Mouse (Mus musculus): Measurements from ENCODE around the gene Sumf1. TPM values are rescaled to one million over a fixed set of nuclear protein-coding genes. Genes with fewer than 3 reads are reported as not detected.

Gene Sumf1
- polyA plus RNA-seq, 1 experiment: 19.1 TPM

DNA sequence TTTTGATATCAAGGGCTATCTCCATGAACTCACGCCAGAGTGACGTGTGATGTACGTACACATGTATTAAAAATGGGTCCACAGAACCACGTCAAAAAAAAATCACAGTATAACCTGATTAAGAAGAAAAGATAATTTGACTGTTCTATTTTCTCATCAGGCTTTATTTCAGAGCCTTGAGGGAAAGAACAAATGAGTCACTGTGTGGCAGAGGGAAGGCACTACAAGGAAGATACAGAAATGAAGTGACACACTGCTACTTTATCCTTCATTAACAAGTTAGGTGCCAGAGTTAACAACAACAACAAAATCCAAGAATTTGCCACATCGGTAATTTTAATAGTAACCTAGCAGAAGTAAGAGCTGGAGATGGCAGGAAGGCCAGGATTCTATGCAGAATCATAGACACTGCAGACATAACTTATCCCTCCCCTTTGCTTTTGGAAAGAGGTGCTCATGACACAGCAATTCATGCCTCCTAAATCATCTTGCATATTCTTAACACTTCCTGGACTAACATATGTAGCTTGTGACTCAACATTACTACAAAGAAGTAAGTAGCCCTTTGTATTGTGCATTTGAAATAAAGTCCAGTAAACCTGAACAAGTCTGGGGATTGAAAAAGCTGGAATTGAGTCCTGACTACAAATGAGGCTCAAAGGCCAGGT is 53.0 kb downstream of the Sumf1 start:
- TF ChIP-seq POLR2A (IDR thresholded peaks at IDR 0.05; ENCODE audit: low read depth, low read length) (no peak), CTCF (IDR thresholded peaks at IDR 0.05; ENCODE audit: extremely low read depth, insufficient read depth, insufficient read length, insufficient replicate concordance) (no peak)
- 94% methylated on average over 5 of the region's 5 CpGs for WGBS

GRCm38 (mm10) chr6:108130718-108131117 is 54.7 kb downstream of the Sumf1 start:
- Histone ChIP-seq H3K4me3 (ENCODE audit: extremely low read depth, insufficient read depth, insufficient read length) (no peak overlapping the region), H3K27me3 (ENCODE audit: control insufficient read depth, insufficient read depth, low read length) (no peaks in the 10 kb centered on the region), H3K27ac (ENCODE audit: insufficient read depth, low read length) (no peak overlapping the region), H3K36me3 (ENCODE audit: control insufficient read depth, insufficient read depth, low read length) (no peaks in the 10 kb centered on the region), H3K4me1 (ENCODE audit: control insufficient read depth, insufficient read depth, insufficient read length) (no peaks in the 10 kb centered on the region)
- TF ChIP-seq CTCF (IDR thresholded peaks at IDR 0.05; ENCODE audit: extremely low read depth, insufficient read depth, insufficient read length, insufficient replicate concordance): no peak
- no peak for TF ChIP-seq POLR2A (IDR thresholded peaks at IDR 0.05; ENCODE audit: low read depth, low read length)
- WGBS: 73% methylated on average over 5 of the region's 5 CpGs
- no peak for DNase-seq (ENCODE audit: low read depth in 1 of 2, low spot score in 2 of 2)

More for the DNA sequence above, 53.0 kb downstream of the Sumf1 start:
- no peak overlapping the region for H3K4me3 ChIP-seq (ENCODE audit: extremely low read depth, insufficient read depth, insufficient read length)
- no peaks in the 10 kb centered on the region for H3K27me3 ChIP-seq (ENCODE audit: control insufficient read depth, insufficient read depth, low read length)
- no peaks in the 10 kb centered on the region for H3K36me3 ChIP-seq (ENCODE audit: control insufficient read depth, insufficient read depth, low read length)
- no peak overlapping the region for H3K27ac ChIP-seq (ENCODE audit: insufficient read depth, low read length)
- DNase-seq (ENCODE audit: low read depth in 1 of 2, low spot score in 2 of 2): no peak
- no peaks in the 10 kb centered on the region for H3K4me1 ChIP-seq (ENCODE audit: control insufficient read depth, insufficient read depth, insufficient read length)

GRCm38 (mm10) chr6:108126631-108127030 is 58.8 kb downstream of the Sumf1 start:
- TF ChIP-seq CTCF (IDR thresholded peaks at IDR 0.05; ENCODE audit: extremely low read depth, insufficient read depth, insufficient read length, insufficient replicate concordance): no peak
- no peak for TF ChIP-seq POLR2A (IDR thresholded peaks at IDR 0.05; ENCODE audit: low read depth, low read length)
- H3K27me3 ChIP-seq (ENCODE audit: control insufficient read depth, insufficient read depth, low read length): no peaks in the 10 kb centered on the region
- no peak overlapping the region for H3K27ac ChIP-seq (ENCODE audit: insufficient read depth, low read length)
- H3K36me3 ChIP-seq (ENCODE audit: control insufficient read depth, insufficient read depth, low read length): no peaks in the 10 kb centered on the region
- whole genome bisulfite sequencing: 87% methylated on average over 3 of the region's 3 CpGs
- no peak for DNase-seq (ENCODE audit: low read depth in 1 of 2, low spot score in 2 of 2)
- no peaks in the 10 kb centered on the region for H3K4me1 ChIP-seq (ENCODE audit: control insufficient read depth, insufficient read depth, insufficient read length)
- no peak overlapping the region for H3K4me3 ChIP-seq (ENCODE audit: extremely low read depth, insufficient read depth, insufficient read length)

- Histone ChIP-seq H3K27ac (ENCODE audit: insufficient read depth, low read length) (no peak overlapping the region), H3K36me3 (ENCODE audit: control insufficient read depth, insufficient read depth, low read length) (no peaks in the 10 kb centered on the region), H3K4me1 (ENCODE audit: control insufficient read depth, insufficient read depth, insufficient read length) (no peaks in the 10 kb centered on the region), H3K4me3 (ENCODE audit: extremely low read depth, insufficient read depth, insufficient read length) (no peak overlapping the region), H3K27me3 (ENCODE audit: control insufficient read depth, insufficient read depth, low read length) (no peaks in the 10 kb centered on the region)
- no peak for TF ChIP-seq CTCF (IDR thresholded peaks at IDR 0.05; ENCODE audit: extremely low read depth, insufficient read depth, insufficient read length, insufficient replicate concordance)
- TF ChIP-seq POLR2A (IDR thresholded peaks at IDR 0.05; ENCODE audit: low read depth, low read length): no peak
- DNase-seq (ENCODE audit: low read depth in 1 of 2, low spot score in 2 of 2): no peak
- 89% methylated on average over 1 of the region's 1 CpGs for WGBS
Measured at GRCm38 (mm10) chr6:108125474-108125873, 59.9 kb downstream of the Sumf1 start.

- no peak for DNase-seq (ENCODE audit: low read depth in 1 of 2, low spot score in 2 of 2)
- Histone ChIP-seq H3K4me1 (ENCODE audit: control insufficient read depth, insufficient read depth, insufficient read length) (no peaks in the 10 kb centered on the region), H3K27ac (ENCODE audit: insufficient read depth, low read length) (no peak overlapping the region), H3K36me3 (ENCODE audit: control insufficient read depth, insufficient read depth, low read length) (no peaks in the 10 kb centered on the region), H3K27me3 (ENCODE audit: control insufficient read depth, insufficient read depth, low read length) (no peaks in the 10 kb centered on the region), H3K4me3 (ENCODE audit: extremely low read depth, insufficient read depth, insufficient read length) (no peak overlapping the region)
- no peak for TF ChIP-seq CTCF (IDR thresholded peaks at IDR 0.05; ENCODE audit: extremely low read depth, insufficient read depth, insufficient read length, insufficient replicate concordance)
- no peak for TF ChIP-seq POLR2A (IDR thresholded peaks at IDR 0.05; ENCODE audit: low read depth, low read length)
- 89% methylated on average over 6 of the region's 6 CpGs for WGBS
Measured at GRCm38 (mm10) chr6:108117881-108118280, 67.5 kb downstream of the Sumf1 start.

DNA sequence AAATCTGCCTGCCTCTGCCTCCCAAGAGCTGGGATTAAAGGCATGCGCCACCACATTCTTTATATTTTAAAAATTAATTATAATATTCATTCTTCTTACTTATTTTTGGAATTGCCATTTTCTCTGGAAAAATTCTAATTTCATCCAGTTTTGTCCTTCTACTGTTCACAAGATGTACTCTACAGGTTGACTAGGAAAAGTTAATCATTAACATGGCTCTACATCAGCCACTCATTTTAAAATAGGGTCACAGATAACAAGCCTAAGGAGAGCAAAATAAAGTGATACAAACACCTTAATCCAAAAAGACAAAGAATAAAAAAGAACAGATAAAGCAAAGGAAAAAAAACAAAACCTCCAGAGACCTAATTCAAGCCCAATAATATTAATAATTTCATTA is 70.4 kb downstream of the Sumf1 start:
- Histone ChIP-seq H3K36me3 (ENCODE audit: control insufficient read depth, insufficient read depth, low read length) (no peaks in the 10 kb centered on the region; the same call in 1 of the 2 replicates), H3K27ac (ENCODE audit: insufficient read depth, low read length) (no peak overlapping the region), H3K27me3 (ENCODE audit: control insufficient read depth, insufficient read depth, low read length) (no peaks in the 10 kb centered on the region), H3K4me3 (ENCODE audit: extremely low read depth, insufficient read depth, insufficient read length) (no peak overlapping the region), H3K4me1 (ENCODE audit: control insufficient read depth, insufficient read depth, insufficient read length) (no peaks in the 10 kb centered on the region)
- 96% methylated on average over 1 of the region's 1 CpGs for WGBS
- TF ChIP-seq POLR2A (IDR thresholded peaks at IDR 0.05; ENCODE audit: low read depth, low read length) (no peak), CTCF (IDR thresholded peaks at IDR 0.05; ENCODE audit: extremely low read depth, insufficient read depth, insufficient read length, insufficient replicate concordance) (no peak)
- DNase-seq (ENCODE audit: low read depth in 1 of 2, low spot score in 2 of 2): no peak

DNA sequence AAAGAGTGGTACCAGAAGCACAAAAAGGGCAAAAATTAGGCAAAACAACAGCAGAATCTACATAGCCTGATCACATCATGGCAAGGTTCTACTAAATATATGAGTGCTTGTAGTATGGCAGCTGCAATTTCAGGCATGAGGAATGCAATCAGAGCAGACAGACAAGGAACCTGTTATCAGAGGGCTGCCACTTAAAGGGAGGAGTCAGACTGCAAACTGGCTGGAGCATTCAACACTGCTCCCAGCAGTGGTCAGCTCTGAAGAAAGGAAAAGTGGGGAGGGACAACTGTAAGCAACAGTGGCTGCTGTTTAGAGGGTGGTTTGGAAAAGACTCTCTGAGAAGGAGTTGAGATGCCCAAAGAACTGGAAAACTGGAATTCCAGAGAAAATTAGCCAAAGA is 73.7 kb downstream of the Sumf1 start:
- TF ChIP-seq POLR2A (IDR thresholded peaks at IDR 0.05; ENCODE audit: low read depth, low read length) (no peak), CTCF (IDR thresholded peaks at IDR 0.05; ENCODE audit: extremely low read depth, insufficient read depth, insufficient read length, insufficient replicate concordance) (no peak)
- Histone ChIP-seq H3K4me1 (ENCODE audit: control insufficient read depth, insufficient read depth, insufficient read length) (no peaks in the 10 kb centered on the region), H3K27ac (ENCODE audit: insufficient read depth, low read length) (no peak overlapping the region), H3K27me3 (ENCODE audit: control insufficient read depth, insufficient read depth, low read length) (no peaks in the 10 kb centered on the region), H3K4me3 (ENCODE audit: extremely low read depth, insufficient read depth, insufficient read length) (no peak overlapping the region), H3K36me3 (ENCODE audit: control insufficient read depth, insufficient read depth, low read length) (peaks cover 6% of the 10 kb centered on the region)
- no peak for DNase-seq (ENCODE audit: low read depth in 1 of 2, low spot score in 2 of 2)

Data from spleen, adult 2 months (tissue).